Mouse (Mus musculus): ENCODE data around the gene H2-Ob. TPM values are rescaled to one million over a fixed set of nuclear protein-coding genes. Genes with fewer than 3 reads are reported as not detected.

Gene H2-Ob
- polyA plus RNA-seq, 2 experiments from 2014 or later = 57.3 to 70.9 TPM

DNA sequence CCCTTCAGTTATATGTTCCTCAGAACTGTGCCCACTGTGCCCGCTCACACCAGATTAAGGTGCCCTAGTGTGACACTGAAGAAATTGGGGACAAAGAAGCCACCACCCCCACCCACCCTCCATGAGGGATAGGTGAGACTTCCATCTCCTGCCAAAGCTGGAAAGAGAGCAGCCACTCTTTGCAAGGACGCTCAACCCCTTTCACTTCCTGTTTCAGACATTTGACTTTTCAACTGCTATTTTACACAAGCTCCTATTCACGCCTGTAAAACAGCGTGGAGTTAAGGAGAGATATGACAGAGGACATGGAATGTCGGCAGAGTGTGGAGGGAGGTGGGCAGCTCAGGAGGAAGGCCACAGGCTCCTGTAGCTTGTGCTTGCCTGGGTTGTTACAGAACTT, 47.8 kb downstream of the H2-Ob start:
- no peak for ATAC-seq

DNA sequence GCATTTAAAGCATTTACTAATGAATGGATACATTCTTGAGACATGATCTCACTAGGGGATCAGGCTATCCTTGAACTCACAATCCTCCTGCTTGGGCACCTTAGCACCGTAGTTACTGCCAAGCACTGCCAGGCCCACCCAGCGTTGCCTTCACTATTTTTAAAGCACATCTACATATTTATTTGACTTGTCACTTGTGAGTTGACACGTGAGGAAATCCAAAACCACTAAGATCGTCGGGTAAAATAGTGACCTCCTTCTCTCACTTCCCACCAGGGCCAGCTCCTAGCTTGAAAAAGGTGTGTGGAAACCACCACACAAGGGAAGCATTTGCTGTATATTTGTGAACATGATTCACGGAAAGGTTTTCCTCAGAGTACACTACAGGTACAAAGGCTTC, 48.3 kb downstream of the H2-Ob start:
- ATAC-seq = no peak

GRCm38 (mm10) chr17:34287648-34288047, 48.9 kb downstream of the H2-Ob start, which contains the start of gene H2-Aa:
TSS of gene H2-Aa (minus strand) at chr17:34287823.
- ATAC-seq = peak; percentile 97

- no peak for ATAC-seq
Measured at GRCm38 (mm10) chr17:34288131-34288530, 49.4 kb downstream of the H2-Ob start.

- peak; percentile 57 for ATAC-seq
Measured at GRCm38 (mm10) chr17:34291609-34292008, 52.9 kb downstream of the H2-Ob start.

DNA sequence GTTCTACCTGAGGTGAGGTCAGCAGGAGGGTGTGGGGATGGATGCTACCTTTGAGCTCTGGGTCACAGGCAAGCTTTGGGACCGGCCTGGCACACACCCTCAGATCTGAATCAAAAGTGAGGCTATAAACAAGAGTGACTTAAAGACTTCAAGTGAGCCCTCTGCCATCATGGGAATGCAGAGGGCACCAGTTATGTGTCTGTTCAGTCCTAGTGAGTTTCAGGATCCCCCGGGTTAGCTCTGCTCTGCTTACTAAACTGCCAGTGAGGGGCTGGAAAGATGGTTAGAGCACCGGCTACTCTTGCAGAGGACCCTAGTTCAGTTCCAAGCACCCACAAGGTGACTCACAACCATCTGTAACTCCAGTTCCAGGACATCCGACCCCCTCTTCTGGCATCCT, 53.9 kb downstream of the H2-Ob start:
- ATAC-seq = no peak

DNA sequence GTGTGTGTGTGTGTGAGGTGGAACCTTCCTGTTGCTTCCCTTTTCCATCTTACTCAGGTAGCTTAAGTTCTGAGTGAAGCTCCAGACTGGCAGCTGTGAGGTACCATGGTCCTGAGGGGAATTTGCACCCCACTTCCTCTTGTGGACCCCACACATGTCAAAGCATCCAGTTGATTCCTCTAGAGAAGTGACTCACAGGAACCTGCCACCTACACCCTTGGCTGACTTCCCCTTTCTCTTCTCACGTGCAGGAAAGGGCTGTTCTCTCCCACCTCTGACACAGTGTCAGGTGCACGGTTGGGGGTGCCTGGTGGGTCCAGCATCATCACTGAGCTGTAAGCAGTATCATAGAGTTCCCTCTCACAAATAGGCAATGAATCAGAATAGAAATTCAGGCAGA, 54.8 kb downstream of the H2-Ob start:
- no peak for ATAC-seq

DNA sequence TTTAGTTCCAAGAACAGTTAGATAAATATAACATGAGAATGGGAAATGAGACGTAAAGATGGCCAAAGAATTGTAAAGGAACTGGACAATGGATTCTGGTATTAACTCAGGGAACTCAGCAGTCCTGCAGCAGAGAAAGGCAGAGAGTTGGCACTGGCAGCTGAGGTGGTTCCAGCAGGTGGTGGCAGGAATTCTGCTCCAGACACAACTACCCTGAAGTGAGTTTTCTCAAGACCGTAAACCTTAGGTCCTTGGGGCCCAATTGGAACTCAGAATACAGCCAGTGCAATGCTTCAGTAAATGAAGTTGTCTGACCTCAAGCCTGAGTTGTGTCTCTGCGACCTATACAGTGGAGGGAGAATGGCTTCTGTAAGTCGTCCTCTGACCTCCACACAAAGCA, 55.5 kb downstream of the H2-Ob start:
- no peak for ATAC-seq

DNA sequence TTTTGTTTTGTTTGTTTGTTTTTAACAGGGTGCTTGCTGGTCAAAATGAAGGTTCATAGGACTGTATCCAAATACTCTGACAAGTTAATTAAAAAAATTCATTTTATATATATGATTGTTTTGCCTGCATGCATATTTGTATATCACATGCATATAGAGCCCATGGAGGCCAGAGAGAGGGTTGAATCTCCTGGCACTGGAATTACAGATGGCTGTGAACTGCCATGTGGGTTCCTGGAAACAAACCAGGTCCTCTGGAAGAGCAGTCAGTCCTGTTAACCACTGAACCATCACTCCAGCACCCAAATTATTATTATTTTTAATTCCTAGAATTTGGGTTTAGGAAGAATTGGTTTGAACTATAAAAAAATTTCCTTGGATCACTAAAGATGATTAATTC, 56.6 kb downstream of the H2-Ob start:
- no peak for ATAC-seq

- ATAC-seq = peak; percentile 76
Measured at GRCm38 (mm10) chr17:34295891-34296794, 57.4 kb downstream of the H2-Ob start.

DNA sequence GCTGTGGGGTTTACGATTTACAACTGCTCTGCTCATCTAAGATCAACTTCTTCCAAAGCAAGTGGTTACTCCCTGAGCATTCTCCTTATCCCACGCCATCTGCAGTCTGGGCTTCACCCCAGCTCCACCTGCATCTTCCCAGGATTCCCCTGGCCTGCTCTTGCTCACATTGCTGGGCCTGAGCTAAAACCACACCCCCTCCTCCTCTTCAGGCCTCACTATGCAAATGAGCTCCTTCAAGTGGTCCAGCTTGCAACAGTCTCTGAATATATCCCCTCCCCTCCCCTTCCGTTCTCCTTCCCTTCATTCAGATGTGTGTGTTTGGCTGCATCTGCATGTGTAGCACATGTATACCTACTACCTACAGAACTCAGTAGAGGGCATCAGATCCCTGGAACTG, 60.7 kb downstream of the H2-Ob start:
- no peak for ATAC-seq

DNA sequence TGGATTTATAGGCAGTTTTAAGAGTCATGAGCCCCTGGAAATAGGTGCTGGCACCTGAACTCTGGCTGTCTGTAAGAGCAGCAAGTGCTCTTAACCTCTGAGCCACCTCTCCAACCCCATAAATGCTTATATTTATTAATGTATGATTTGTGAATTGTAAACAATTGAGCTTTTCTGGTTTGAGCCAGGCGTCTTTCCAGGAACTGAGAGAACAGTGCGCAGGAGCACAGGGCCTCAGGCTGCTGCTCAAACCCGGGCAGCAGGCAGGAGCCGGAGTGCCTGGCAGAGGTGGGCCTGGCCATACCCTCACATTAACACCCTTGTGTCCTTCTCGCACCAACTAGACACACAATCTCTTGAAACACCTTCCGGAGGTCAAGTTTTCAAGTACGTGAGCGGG, 61.4 kb downstream of the H2-Ob start:
- ATAC-seq = no peak

- ATAC-seq = no peak
Measured at GRCm38 (mm10) chr17:34300691-34301566, 62.2 kb downstream of the H2-Ob start.

- ATAC-seq = no peak
Measured at GRCm38 (mm10) chr17:34301670-34302190, 63.0 kb downstream of the H2-Ob start.

DNA sequence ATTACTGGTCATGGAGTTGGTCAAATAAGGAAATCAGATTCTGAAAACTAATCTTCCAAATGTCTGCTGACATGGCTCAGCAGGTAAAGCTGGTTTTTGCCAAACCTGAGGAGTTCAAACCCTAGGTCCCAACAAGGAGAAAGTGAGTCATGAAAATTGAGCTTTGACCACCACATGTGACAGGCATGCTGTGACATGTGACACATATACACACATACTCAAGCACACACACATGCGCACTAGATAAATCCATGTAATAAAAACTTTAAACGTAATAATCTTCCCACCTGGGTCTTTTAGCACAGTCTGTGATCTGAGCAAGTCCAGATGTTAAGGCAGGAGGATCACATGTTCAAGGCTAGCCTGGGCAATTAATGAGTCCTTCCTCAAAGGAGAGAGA, 65.1 kb downstream of the H2-Ob start:
- ATAC-seq = no peak

Other genes starting within 250 kb of the H2-Ob start
- gene H2-K1, start 238.6 kb upstream of the H2-Ob start, polyA plus RNA-seq (2017; shearing (Covaris generic)) = 1,000 to 10,000 TPM; 4,668 to 6,585 TPM
- 1 to 10 TPM; 2.2 to 3.4 TPM for gene Ring1, start 214.2 kb upstream of the H2-Ob start, polyA plus RNA-seq (2017; shearing (Covaris generic))
- 10 to 100 TPM; 29.3 to 35.2 TPM for gene H2-Ke6, start 210.8 kb upstream of the H2-Ob start, polyA plus RNA-seq (2017; shearing (Covaris generic))
- 10 to 100 TPM; 34.6 to 49.4 TPM for gene Slc39a7, start 207.2 kb upstream of the H2-Ob start, polyA plus RNA-seq (2017; shearing (Covaris generic))
- 1 to 10 TPM; 7.2 to 9.0 TPM for gene Rxrb, start 207.1 kb upstream of the H2-Ob start, polyA plus RNA-seq (2017; shearing (Covaris generic))
- under 1 TPM; 0.07 to 0.20 TPM for gene Col11a2, start 199.5 kb upstream of the H2-Ob start, polyA plus RNA-seq (2017; shearing (Covaris generic))
- 10 to 100 TPM; 42.9 to 45.4 TPM for gene H2-Oa, start 146.6 kb upstream of the H2-Ob start, polyA plus RNA-seq (2017; shearing (Covaris generic))
- 100 to 1,000 TPM; 152 to 211 TPM for gene H2-DMa, start 119.4 kb upstream of the H2-Ob start, polyA plus RNA-seq (2017; shearing (Covaris generic))
- gene Brd2, start 116.3 kb upstream of the H2-Ob start, polyA plus RNA-seq (2017; shearing (Covaris generic)) = 100 to 1,000 TPM in 1 of 2 experiments, 10 to 100 TPM in 1; 99.8 to 116 TPM
- gene H2-DMb2, start 95.6 kb upstream of the H2-Ob start, polyA plus RNA-seq (2017; shearing (Covaris generic)) = 10 to 100 TPM in 1 of 2 experiments, 1 to 10 TPM in 1; 4.8 to 19.7 TPM
- 1 to 10 TPM; 1.9 to 3.7 TPM for gene H2-DMb1, start 85.8 kb upstream of the H2-Ob start, polyA plus RNA-seq (2017; shearing (Covaris generic))
- 100 to 1,000 TPM; 134 to 207 TPM for gene Tap1, start 51.4 kb upstream of the H2-Ob start, polyA plus RNA-seq (2017; shearing (Covaris generic))
- 100 to 1,000 TPM; 320 to 348 TPM for gene Psmb9, start 51.1 kb upstream of the H2-Ob start, polyA plus RNA-seq (2017; shearing (Covaris generic))
- gene Psmb8, start 41.2 kb upstream of the H2-Ob start, polyA plus RNA-seq (2017; shearing (Covaris generic)) = 1,000 to 10,000 TPM in 1 of 2 experiments, 100 to 1,000 TPM in 1; 892 to 1,228 TPM
- 100 to 1,000 TPM in 1 of 2 experiments, 10 to 100 TPM in 1; 68.0 to 148 TPM for gene Tap2, start 35.4 kb upstream of the H2-Ob start, polyA plus RNA-seq (2017; shearing (Covaris generic))
- 10 to 100 TPM in 1 of 2 experiments, 1 to 10 TPM in 1; 3.7 to 69.9 TPM for gene H2-Ab1, start 18.8 kb downstream of the H2-Ob start, polyA plus RNA-seq (2017; shearing (Covaris generic))
- gene H2-Aa, start 48.9 kb downstream of the H2-Ob start, polyA plus RNA-seq (2017; shearing (Covaris generic)) = 10 to 100 TPM in 1 of 2 experiments, 1 to 10 TPM in 1; 4.0 to 79.3 TPM
- 10 to 100 TPM in 1 of 2 experiments, 1 to 10 TPM in 1; 5.2 to 64.7 TPM for gene H2-Eb1, start 67.0 kb downstream of the H2-Ob start, polyA plus RNA-seq (2017; shearing (Covaris generic))
- under 1 TPM; 0.13 to 0.36 TPM for gene H2-Eb2, start 86.8 kb downstream of the H2-Ob start, polyA plus RNA-seq (2017; shearing (Covaris generic))
- under 1 TPM; 0.17 to 0.42 TPM for gene Btnl2, start 115.9 kb downstream of the H2-Ob start, polyA plus RNA-seq (2017; shearing (Covaris generic))
- not detected for gene Btnl1, start 138.2 kb downstream of the H2-Ob start, polyA plus RNA-seq (2017; shearing (Covaris generic))
- gene BC051142, start 159.9 kb downstream of the H2-Ob start, polyA plus RNA-seq (2017; shearing (Covaris generic)) = 1 to 10 TPM in 1 of 2 experiments, not detected in 1; 2.3 TPM
- not detected for gene Btnl4, start 238.4 kb downstream of the H2-Ob start, polyA plus RNA-seq (2017; shearing (Covaris generic))

All from activated CD4-positive, CD25-positive, alpha-beta regulatory T cell, adult 4 months (primary cell).